Mouse (Mus musculus): Measurements from ENCODE around the gene Ccsap.

- TF ChIP-seq CTCF (conservative IDR thresholded peaks at IDR 0.05 in 1 of 2, IDR thresholded peaks at IDR 0.05 in 1 of 2; ENCODE audit: low read depth in 2 of 2, low read length in 2 of 2) (no peak), POLR2A (IDR thresholded peaks at IDR 0.05; ENCODE audit: low read depth, low read length) (no peak), EP300 (IDR thresholded peaks at IDR 0.05; ENCODE audit: low read length) (no peak), UBTF (IDR thresholded peaks at IDR 0.05; ENCODE audit: low read depth, low read length) (no peak), MEF2A (IDR thresholded peaks at IDR 0.05; ENCODE audit: borderline replicate concordance, low read depth, low read length) (no peak), ZC3H11A (IDR thresholded peaks at IDR 0.05; ENCODE audit: low read depth, low read length) (no peak), SMC3 (IDR thresholded peaks at IDR 0.05; ENCODE audit: low read depth, low read length) (no peak), GABPA (IDR thresholded peaks at IDR 0.05; ENCODE audit: insufficient replicate concordance, low read depth, low read length) (no peak), TBP (conservative IDR thresholded peaks at IDR 0.05; ENCODE audit: low read depth, low read length) (no peak), NELFE (IDR thresholded peaks at IDR 0.05; ENCODE audit: low read depth, low read length) (no peak), BHLHE40 (IDR thresholded peaks at IDR 0.05; ENCODE audit: low read depth, low read length) (no peak), JUND (conservative IDR thresholded peaks at IDR 0.05; ENCODE audit: low read depth, low read length) (no peak)
Observed at GRCm38 (mm10) chr8:123797928-123798327, 62.1 kb downstream of the Ccsap start.
